Mouse (Mus musculus) megakaryocyte, embryonic 14.5 days (primary cell): ENCODE results near the gene Manbal.

Experiments used
- FLI1 ChIP-seq: IDR thresholded peaks from 2 replicates; pipeline ENCODE4 v1.6.1; 2012; ENCODE audit warnings: low read length, inconsistent platforms, mixed read lengths
- GATA1 ChIP-seq: IDR thresholded peaks from 3 replicates; pipeline ENCODE4 v1.6.1; 2012; ENCODE audit warnings: mixed read lengths, low read length, inconsistent platforms, borderline replicate concordance

GRCm38 (mm10) chr2:157431912-157432311 is 64.5 kb downstream of the Manbal start:
- TF ChIP-seq FLI1 (no peak), GATA1 (no peak)
